21 mouse cellular contexts compared by ENCODE assay signal in genomic region chr11:109909801-109910200, GRCm38 (mm10).
DNase-seq lines count a peak whose midpoint lies in the region; ATAC-seq and TF ChIP-seq lines count a peak whose summit lies in the region.
"Had no signal": no experiment of that assay in that cellular context is flagged by ENCODE, and none has a peak within 500 bp of the region (broad histone marks: within the 10 kb centered on the region; RNA-seq: fewer than 3 reads in every experiment).

No protein-coding gene starts in this region.

- H3K4me1 ChIP-seq in CH12.LX (ENCODE audit: control insufficient read depth in 1 of 2, insufficient read depth in 2 of 2): peaks cover 0 to 7% of the 10 kb centered on the region in 2 experiments; a peak in 1 of 4 replicates
- H3K4me1 ChIP-seq in bone marrow macrophage, adult 2 months (ENCODE audit: control insufficient read depth, insufficient read depth, low read length): peaks cover 22% of the 10 kb centered on the region
- H3K4me1 ChIP-seq in embryonic facial prominence, embryonic 13.5 days: peaks cover 13% of the 10 kb centered on the region
- H3K4me1 ChIP-seq in forebrain, embryonic 14.5 days (ENCODE audit: control insufficient read depth, insufficient read depth, low read length): no peaks in the 10 kb centered on the region
- H3K4me1 ChIP-seq: embryonic facial prominence, embryonic 12.5 days; midbrain, embryonic 10.5 days; neural tube, embryonic 12.5 days had no signal

- H3K9me3 ChIP-seq in CH12.LX (replicated peaks; ENCODE audit: low read length): no peaks in the 10 kb centered on the region
- no peaks in the 10 kb centered on the region for H3K9me3 ChIP-seq in embryonic facial prominence, embryonic 13.5 days
- no peaks in the 10 kb centered on the region for H3K9me3 ChIP-seq in forebrain, embryonic 14.5 days (replicated peaks; ENCODE audit: control insufficient read depth, low read length)
- H3K9me3 ChIP-seq: embryonic facial prominence, embryonic 12.5 days; neural tube, embryonic 12.5 days had no signal

- no peak for ATAC-seq in embryonic facial prominence, embryonic 13.5 days (ENCODE audit: insufficient number of reproducible peaks, insufficient read depth, low FRiP score, low TSS enrichment, low read depth)
- no peak for ATAC-seq in forebrain, embryonic 14.5 days

- dilution Hi-C loops in CH12.LX (cut with MboI; ENCODE audit: extremely low pct_ligation_motif_present, extremely low pct_unique_long_range_greater_than_20kb, low sequenced_read_pairs): no loop called here

- in situ Hi-C loops in CH12.LX (cut with MboI; ENCODE audit: low pct_ligation_motif_present, low pct_unique_long_range_greater_than_20kb, low sequenced_read_pairs): no loop called here

- no peaks in the 10 kb centered on the region for H3K36me3 ChIP-seq in CH12.LX (replicated peaks in 1 of 2; ENCODE audit: control insufficient read depth in 1 of 2, insufficient read depth in 1 of 2, low read length in 1 of 2)
- no peaks in the 10 kb centered on the region for H3K36me3 ChIP-seq in embryonic facial prominence, embryonic 13.5 days
- no peaks in the 10 kb centered on the region for H3K36me3 ChIP-seq in forebrain, embryonic 14.5 days (ENCODE audit: control insufficient read depth, insufficient read depth, low read length)
- H3K36me3 ChIP-seq: embryonic facial prominence, embryonic 12.5 days; midbrain, embryonic 10.5 days; neural tube, embryonic 12.5 days had no signal

- WGBS in embryonic facial prominence, embryonic 13.5 days: 25% methylated on average over 2 of the region's 2 CpGs
- WGBS in forebrain, embryonic 14.5 days: 75% methylated on average over 2 of the region's 2 CpGs

- no peak for TF ChIP-seq EP300 in CH12.LX (IDR thresholded peaks at IDR 0.05; ENCODE audit: low read length)

- H3K4me2 ChIP-seq in CH12.LX (ENCODE audit: insufficient read depth, low read depth, poor library complexity, severe bottlenecking): no peak overlapping the region
- no peak overlapping the region for H3K4me2 ChIP-seq in embryonic facial prominence, embryonic 13.5 days
- no peak overlapping the region for H3K4me2 ChIP-seq in forebrain, embryonic 14.5 days (ENCODE audit: low read length)
- H3K4me2 ChIP-seq: embryonic facial prominence, embryonic 12.5 days; neural tube, embryonic 12.5 days had no signal

- H3K27me3 ChIP-seq in CH12.LX (replicated peaks): no peaks in the 10 kb centered on the region
- H3K27me3 ChIP-seq in embryonic facial prominence, embryonic 13.5 days: no peaks in the 10 kb centered on the region
- H3K27me3 ChIP-seq in forebrain, embryonic 14.5 days (replicated peaks; ENCODE audit: control insufficient read depth, insufficient read depth, low read length): no peaks in the 10 kb centered on the region
- H3K27me3 ChIP-seq: embryonic facial prominence, embryonic 12.5 days; neural tube, embryonic 12.5 days had no signal

- no peak for TF ChIP-seq POLR2A in CH12.LX (IDR thresholded peaks at IDR 0.05; ENCODE audit: low read depth, low read length)
- TF ChIP-seq POLR2A in bone marrow macrophage, adult 2 months (IDR thresholded peaks at IDR 0.05; ENCODE audit: borderline replicate concordance, low read depth, low read length): no peak

- no peak overlapping the region for H3K9ac ChIP-seq in CH12.LX (ENCODE audit: insufficient read depth, low read depth)
- H3K9ac ChIP-seq in embryonic facial prominence, embryonic 13.5 days: no peak overlapping the region
- H3K9ac ChIP-seq in forebrain, embryonic 14.5 days (ENCODE audit: low read length): no peak overlapping the region
- H3K9ac ChIP-seq: embryonic facial prominence, embryonic 12.5 days; neural tube, embryonic 12.5 days had no signal

- peak; percentile 13 for DNase-seq in kidney, adult 11 months
- no peak for DNase-seq in kidney, adult 18-20 months
- no peak for DNase-seq in CH12.LX (ENCODE audit: extremely low read depth)
- no peak for DNase-seq in frontal cortex, postnatal 25 days (ENCODE audit: low spot score in 2 of 2)
- no peak for DNase-seq in lung, postnatal 4 days
- no peak for DNase-seq in forebrain, embryonic 14.5 days (ENCODE audit: low spot score)
- DNase-seq: adrenal gland, adult 2 months; B cell, adult 2 months; cerebellum, adult 9-11 months; gastrocnemius, postnatal 10 days; heart, adult 18-20 months; liver; lung, adult 18-20 months; right cerebral cortex, adult 18-20 months; spleen, adult 18-20 months; thymus, postnatal 4 days had no signal

- no peak for TF ChIP-seq CTCF in CH12.LX (conservative IDR thresholded peaks at IDR 0.05 in 1 of 2, IDR thresholded peaks at IDR 0.05 in 1 of 2; ENCODE audit: low read depth in 2 of 2, low read length in 2 of 2)
- no peak for TF ChIP-seq CTCF in bone marrow macrophage, adult 2 months (IDR thresholded peaks at IDR 0.05; ENCODE audit: low read depth, low read length)

- TF ChIP-seq RAD21 in CH12.LX (IDR thresholded peaks at IDR 0.05; ENCODE audit: low read depth, low read length): no peak

- no peaks in the 10 kb centered on the region for H3K79me2 ChIP-seq in CH12.LX (replicated peaks; ENCODE audit: control insufficient read depth, extremely low read depth, insufficient read depth, poor library complexity, severe bottlenecking)

- no peak overlapping the region for H3K4me3 ChIP-seq in CH12.LX (replicated peaks in 1 of 3; ENCODE audit: low read depth in 2 of 3, low read length in 2 of 3, poor library complexity in 1 of 3)
- H3K4me3 ChIP-seq in bone marrow macrophage, adult 2 months (ENCODE audit: insufficient read depth, low read length): no peak overlapping the region
- no peak overlapping the region for H3K4me3 ChIP-seq in embryonic facial prominence, embryonic 13.5 days
- H3K4me3 ChIP-seq in forebrain, embryonic 14.5 days (ENCODE audit: low read depth, low read length): no peak overlapping the region
- H3K4me3 ChIP-seq: embryonic facial prominence, embryonic 12.5 days; midbrain, embryonic 10.5 days; neural tube, embryonic 12.5 days had no signal

- no peak overlapping the region for H3K27ac ChIP-seq in CH12.LX (ENCODE audit: insufficient read depth, low read depth)
- peak overlapping the region; percentile 34 for H3K27ac ChIP-seq in bone marrow macrophage, adult 2 months (ENCODE audit: insufficient read depth, low read depth, low read length)
- 0 out of 2 replicates have a peak overlapping the region, but pooled peaks have one; percentile 22 for H3K27ac ChIP-seq in embryonic facial prominence, embryonic 13.5 days
- no peak overlapping the region for H3K27ac ChIP-seq in forebrain, embryonic 14.5 days (ENCODE audit: low read depth, low read length)
- H3K27ac ChIP-seq: midbrain, embryonic 10.5 days; neural tube, embryonic 12.5 days had no signal

TF ChIP-seq in CH12.LX, 34 proteins besides CTCF, POLR2A, EP300 and RAD21:
- no peak for TF ChIP-seq ZC3H11A (IDR thresholded peaks at IDR 0.05; ENCODE audit: low read depth, low read length)
- 0 out of 2 replicates have a peak, but pooled peaks have one; percentile 18 for TF ChIP-seq MEF2A (IDR thresholded peaks at IDR 0.05; ENCODE audit: borderline replicate concordance, low read depth, low read length)
TF ChIP-seq in CH12.LX: peak in this region for 1.

Comparison
In these comparisons a context has a peak if more than half of its experiments do, and no peak if none do; other contexts are left out.
1. H3K27ac ChIP-seq: peak in bone marrow macrophage, adult 2 months (single experiment) and embryonic facial prominence, embryonic 13.5 days (single experiment); none in CH12.LX (single experiment) and forebrain, embryonic 14.5 days (single experiment).